Mouse (Mus musculus): ENCODE measurements at regions not wholly inside any gene's neighbourhood (a gene's known extent, or its start where the extent isn't known, plus 50 kb on each side); places are given as distances from the start of the nearest gene placed in this dataset.

GRCm38 (mm10) chr17:47258296-47258695 is 110.4 kb upstream of the Mrps10 start:
- TF ChIP-seq CTCF (IDR thresholded peaks at IDR 0.05; ENCODE audit: control insufficient read depth, insufficient read depth, insufficient replicate concordance, low read depth, low read length) = no peak
- TF ChIP-seq POLR2A (IDR thresholded peaks at IDR 0.05; ENCODE audit: control insufficient read depth, low read depth, low read length) = no peak

All from testis, adult 2 months (tissue).